Mouse (Mus musculus): Measurements from ENCODE around the gene Gm48551.

Gm48551 gene

GRCm38 (mm10) chr10:81429605-81430061 lies 45.4 kb downstream of the Gm48551 start:
- in situ Hi-C loops (cut with MboI, MseI), result no loop called here

- in situ Hi-C loops (cut with MboI, MseI), result no loop called here
Measured at GRCm38 (mm10) chr10:81430141-81430830, 46.0 kb downstream of the Gm48551 start.

- in situ Hi-C loops (cut with MboI, MseI), result no loop called here
Measured at GRCm38 (mm10) chr10:81430831-81431525, 46.7 kb downstream of the Gm48551 start.

GRCm38 (mm10) chr10:81431526-81432168 lies 47.4 kb downstream of the Gm48551 start:
- in situ Hi-C loops (cut with MboI, MseI), result no loop called here

- in situ Hi-C loops (cut with MboI, MseI), result no loop called here
Measured at GRCm38 (mm10) chr10:81432169-81432867, 48.1 kb downstream of the Gm48551 start.

- in situ Hi-C loops (cut with MboI, MseI), result no loop called here
Measured at GRCm38 (mm10) chr10:81432868-81433262, 48.6 kb downstream of the Gm48551 start.

- in situ Hi-C loops (cut with MboI, MseI), result no loop called here
Measured at GRCm38 (mm10) chr10:81433541-81434289, 49.4 kb downstream of the Gm48551 start.

- in situ Hi-C loops (cut with MboI, MseI), result no loop called here
Measured at GRCm38 (mm10) chr10:81434361-81435263, 50.3 kb downstream of the Gm48551 start.

GRCm38 (mm10) chr10:81435436-81435835 lies 51.2 kb downstream of the Gm48551 start:
- in situ Hi-C loops (cut with MboI, MseI), result no loop called here

- in situ Hi-C loops (cut with MboI, MseI), result no loop called here
Measured at GRCm38 (mm10) chr10:81441019-81441418, 56.8 kb downstream of the Gm48551 start.

All from T-helper 1 cell (primary cell).